Mouse (Mus musculus): Measurements from ENCODE around the gene Cdh6.

DNA sequence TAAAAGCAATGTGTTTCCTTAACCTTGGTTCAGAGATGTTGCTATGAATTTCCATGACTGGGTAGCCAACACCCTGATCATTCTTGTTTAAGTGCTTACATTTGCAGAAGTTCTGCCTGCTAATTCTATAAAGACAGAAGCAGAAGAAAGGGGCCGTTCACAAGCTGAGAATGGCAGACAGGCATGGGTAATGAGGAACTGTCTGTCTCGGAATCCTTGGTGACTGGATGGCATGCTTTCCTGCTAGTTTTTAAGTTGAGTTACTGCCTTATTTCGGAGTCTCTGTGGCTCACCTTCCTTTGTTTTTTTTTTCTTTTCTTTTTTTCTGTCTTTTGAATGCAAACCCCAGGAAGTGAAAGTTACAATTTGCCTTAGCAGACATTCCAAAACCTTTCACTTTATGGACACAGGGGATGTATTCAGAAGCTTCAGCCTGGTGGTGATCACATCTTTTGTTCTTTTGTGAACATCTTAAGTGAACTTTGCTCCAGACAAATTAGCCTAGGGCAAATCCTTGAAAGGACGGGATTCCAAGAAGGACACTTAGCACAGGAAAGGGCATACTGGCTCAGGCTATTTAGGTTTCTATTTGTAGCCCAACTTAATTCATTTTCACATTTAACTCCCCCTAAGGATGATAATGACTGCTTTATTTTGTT, 38.7 kb upstream of the Cdh6 start:
- TF ChIP-seq POLR2A (IDR thresholded peaks at IDR 0.05; ENCODE audit: borderline replicate concordance, extremely low read depth, insufficient read depth, insufficient read length, poor library complexity, severe bottlenecking) (no peak), CTCF (IDR thresholded peaks at IDR 0.05; ENCODE audit: borderline replicate concordance, extremely low read depth, insufficient read depth, insufficient read length) (no peak)

Data from brain, embryonic 14.5 days (tissue).